8 mouse cellular contexts compared by ENCODE assay signal in genomic region chr16:91545597-91546281, GRCm38 (mm10). TPM values are rescaled to one million over a fixed set of nuclear protein-coding genes. Genes with fewer than 3 reads are reported as not detected.
DNase-seq lines count a peak whose midpoint lies in the region; ATAC-seq lines count a peak whose summit lies in the region.

No protein-coding gene starts in this region.

- 72% methylated on average over 10 of the region's 10 CpGs for WGBS in hindbrain, embryonic 12.5 days
- WGBS in forebrain, embryonic 13.5 days: 74% methylated on average over 10 of the region's 10 CpGs

- no peak overlapping the region for H3K27ac ChIP-seq in hindbrain, embryonic 12.5 days
- H3K27ac ChIP-seq in forebrain, embryonic 13.5 days: no peak overlapping the region

- no peaks in the 10 kb centered on the region for H3K27me3 ChIP-seq in hindbrain, embryonic 12.5 days
- H3K27me3 ChIP-seq in forebrain, embryonic 13.5 days: no peaks in the 10 kb centered on the region

- no peaks in the 10 kb centered on the region for H3K36me3 ChIP-seq in hindbrain, embryonic 12.5 days
- no peaks in the 10 kb centered on the region for H3K36me3 ChIP-seq in forebrain, embryonic 13.5 days (ENCODE audit: poor library complexity, severe bottlenecking)

- peak; percentile 98 for DNase-seq in 416B (ENCODE audit: low read depth)
- DNase-seq in CD8-positive naive resting alpha-beta T cell, adult 2 months (ENCODE audit: low read depth in 2 of 2, low spot score in 2 of 2): peak; percentile 66 to 78
- peak; percentile 77 for DNase-seq in induced T-regulatory cell, adult 2 months (ENCODE audit: low read depth)
- DNase-seq in lung, postnatal 4 days: peak; percentile 57 to 76
- DNase-seq in thymus, postnatal 4 days: peak; percentile 72
- DNase-seq in layer of hippocampus, adult 11-12 months (ENCODE audit: low spot score): no peak

- no peak overlapping the region for H3K9ac ChIP-seq in hindbrain, embryonic 12.5 days
- H3K9ac ChIP-seq in forebrain, embryonic 13.5 days: no peak overlapping the region

- H3K9me3 ChIP-seq in hindbrain, embryonic 12.5 days (replicated peaks): no peaks in the 10 kb centered on the region
- no peaks in the 10 kb centered on the region for H3K9me3 ChIP-seq in forebrain, embryonic 13.5 days (replicated peaks)

- H3K4me2 ChIP-seq in hindbrain, embryonic 12.5 days (replicated peaks): no peak overlapping the region
- no peak overlapping the region for H3K4me2 ChIP-seq in forebrain, embryonic 13.5 days

- no peak for ATAC-seq in hindbrain, embryonic 12.5 days (ENCODE audit: low FRiP score)
- ATAC-seq in forebrain, embryonic 13.5 days: no peak

- H3K4me1 ChIP-seq in hindbrain, embryonic 12.5 days: peaks cover 29% of the 10 kb centered on the region
- peaks cover 34% of the 10 kb centered on the region for H3K4me1 ChIP-seq in forebrain, embryonic 13.5 days

- no peak overlapping the region for H3K4me3 ChIP-seq in hindbrain, embryonic 12.5 days
- no peak overlapping the region for H3K4me3 ChIP-seq in forebrain, embryonic 13.5 days

RNA-seq across cellular contexts. Expression of gene Ifngr2, which starts 1.1 kb away (rescaled TPM):
- 47.1 and 48.6 TPM in 2 replicates for polyA plus RNA-seq in hindbrain, embryonic 12.5 days (2016; fragmentation: Nextera tagmentation; extraction: Ambion mirVana)
- polyA plus RNA-seq in forebrain, embryonic 13.5 days (2015; fragmentation: Nextera tagmentation; extraction: Ambion mirVana): 44.9 and 63.0 TPM in 2 replicates

RNA-seq across cellular contexts. Expression of gene Tmem50b, which starts 51.9 kb away (rescaled TPM):
- 46.6 and 48.7 TPM in 2 replicates for polyA plus RNA-seq in hindbrain, embryonic 12.5 days (2016; fragmentation: Nextera tagmentation; extraction: Ambion mirVana)
- 49.9 and 55.6 TPM in 2 replicates for polyA plus RNA-seq in forebrain, embryonic 13.5 days (2015; fragmentation: Nextera tagmentation; extraction: Ambion mirVana)
